Mouse (Mus musculus) left cerebral cortex, postnatal 25 days (tissue): ENCODE data around the gene Cfap221. TPM values are rescaled to one million over a fixed set of nuclear protein-coding genes. Genes with fewer than 3 reads are reported as not detected.

Experiments
- total RNA-seq, 2 experiments: library from RNA; stranded (reverse); gene quantifications; 2 replicates each; pipeline ENCODE4 v1.2.3; 2021

The Cfap221 gene
- total RNA-seq, 2 experiments from 2014 or later, result 0.57 to 0.69 TPM

Other genes with a start within 250 kb of the Cfap221 start
- gene Ptpn4, start 159.6 kb downstream of the Cfap221 start, total RNA-seq, result 10 to 100 TPM; 93.7 to 94.6 TPM
- gene Tmem177, start 84.0 kb downstream of the Cfap221 start, total RNA-seq, result 1 to 10 TPM; 8.0 to 8.3 TPM
- under 1 TPM; 0.53 to 0.62 TPM for gene Sctr, start 9.7 kb upstream of the Cfap221 start, total RNA-seq
- 1 to 10 TPM; 1.2 to 1.3 TPM for gene Tmem37, start 76.8 kb upstream of the Cfap221 start, total RNA-seq
- gene Dbi, start 123.8 kb upstream of the Cfap221 start, total RNA-seq, result 100 to 1,000 TPM; 247 to 272 TPM
- 1 to 10 TPM; 6.7 to 7.4 TPM for gene 3110009E18Rik, start 124.0 kb upstream of the Cfap221 start, total RNA-seq